Mouse (Mus musculus) testis, adult 2 months (tissue): ENCODE measurements around the gene Plekhs1. TPM values are rescaled to one million over a fixed set of nuclear protein-coding genes. Genes with fewer than 3 reads are reported as not detected.

ENCODE experiments used
- H3K27ac ChIP-seq: fragments of 200-500 bp; 2 replicates; pipeline ENCODE4 v1.5.1; 2012; ENCODE audit warnings: low read depth, low read length; ENCODE audit not compliant: control insufficient read depth, insufficient read depth
- H3K27me3 ChIP-seq: fragments of 200-500 bp; 2 replicates; pipeline ENCODE4 v1.6.1; 2012; ENCODE audit warnings: mild to moderate bottlenecking, low read length, moderate library complexity; ENCODE audit not compliant: control insufficient read depth, insufficient read depth
- H3K36me3 ChIP-seq: fragments of 200-500 bp; 2 replicates; pipeline ENCODE4 v1.6.1; 2012; ENCODE audit warnings: mild to moderate bottlenecking, low read length; ENCODE audit not compliant: control insufficient read depth, insufficient read depth
- H3K4me1 ChIP-seq: fragments of 200-500 bp; 2 replicates; pipeline ENCODE4 v1.6.1; 2012; ENCODE audit warnings: low read length; ENCODE audit not compliant: control insufficient read depth, insufficient read depth
- H3K4me3 ChIP-seq: fragments of 200-500 bp; 2 replicates; pipeline ENCODE4 v1.5.1; 2012; ENCODE audit warnings: low read depth, mild to moderate bottlenecking, low read length, moderate library complexity, mixed read lengths; ENCODE audit not compliant: control insufficient read depth
- CTCF ChIP-seq: fragments of 200-500 bp; IDR thresholded peaks from 2 replicates; pipeline ENCODE4 v1.5.1; 2012; ENCODE audit warnings: low read depth, mild to moderate bottlenecking, inconsistent platforms, low read length, moderate library complexity; ENCODE audit not compliant: control insufficient read depth, insufficient read depth, insufficient replicate concordance
- POLR2A ChIP-seq: fragments of 200-500 bp; IDR thresholded peaks from 2 replicates; pipeline ENCODE4 v1.6.1; 2012; ENCODE audit warnings: low read depth, mild to moderate bottlenecking, inconsistent platforms, low read length, moderate library complexity; ENCODE audit not compliant: control insufficient read depth
- polyA plus RNA-seq: library from polyadenylated mRNA; depleted of rRNA; stranded (reverse); fragments of >200 nt; gene quantifications from 2 replicates; pipeline ENCODE4 v1.2.3, GENCODE M21; 2012

The Plekhs1 gene
- polyA plus RNA-seq, 1 experiment: 0.17 TPM

- Histone ChIP-seq H3K27ac (no peak overlapping the region), H3K4me3 (no peak overlapping the region), H3K27me3 (no peaks in the 10 kb centered on the region), H3K4me1 (no peaks in the 10 kb centered on the region; the same call in 1 of the 2 replicates), H3K36me3 (no peaks in the 10 kb centered on the region)
- TF ChIP-seq POLR2A (no peak), CTCF (no peak)
Observed at GRCm38 (mm10) chr19:56459154-56460050, 2.0 kb upstream of the Plekhs1 start.

- TF ChIP-seq POLR2A: no peak
- TF ChIP-seq CTCF: no peak
- Histone ChIP-seq H3K27ac (no peak overlapping the region), H3K4me1 (no peaks in the 10 kb centered on the region; the same call in 1 of the 2 replicates), H3K36me3 (no peaks in the 10 kb centered on the region), H3K4me3 (no peak overlapping the region), H3K27me3 (no peaks in the 10 kb centered on the region)
Observed at GRCm38 (mm10) chr19:56460241-56460640, 1.2 kb upstream of the Plekhs1 start.

GRCm38 (mm10) chr19:56462786-56463185 lies 1.3 kb downstream of the Plekhs1 start:
- Histone ChIP-seq H3K4me3 (no peak overlapping the region), H3K36me3 (no peaks in the 10 kb centered on the region), H3K4me1 (no peaks in the 10 kb centered on the region; the same call in 1 of the 2 replicates), H3K27me3 (no peaks in the 10 kb centered on the region), H3K27ac (no peak overlapping the region)
- TF ChIP-seq POLR2A (no peak), CTCF (no peak)

- TF ChIP-seq POLR2A (no peak), CTCF (no peak)
- H3K4me3 ChIP-seq: no peak overlapping the region
- no peak overlapping the region for H3K27ac ChIP-seq
- H3K36me3 ChIP-seq: no peaks in the 10 kb centered on the region
- H3K27me3 ChIP-seq: no peaks in the 10 kb centered on the region
- H3K4me1 ChIP-seq: no peaks in the 10 kb centered on the region; the same call in 1 of the 2 replicates
Observed at GRCm38 (mm10) chr19:56466486-56466885, 5.0 kb downstream of the Plekhs1 start.

- H3K4me3 ChIP-seq: no peak overlapping the region
- TF ChIP-seq CTCF (no peak), POLR2A (no peak)
- H3K4me1 ChIP-seq: peaks cover 8% of the 10 kb centered on the region
- no peaks in the 10 kb centered on the region for H3K36me3 ChIP-seq
- H3K27ac ChIP-seq: no peak overlapping the region
- H3K27me3 ChIP-seq: no peaks in the 10 kb centered on the region
Observed at GRCm38 (mm10) chr19:56470286-56471020, 9.0 kb downstream of the Plekhs1 start.

- TF ChIP-seq POLR2A (no peak), CTCF (no peak)
- no peak overlapping the region for H3K4me3 ChIP-seq
- H3K36me3 ChIP-seq: no peaks in the 10 kb centered on the region
- peaks cover 8% of the 10 kb centered on the region for H3K4me1 ChIP-seq
- no peaks in the 10 kb centered on the region for H3K27me3 ChIP-seq
- H3K27ac ChIP-seq: no peak overlapping the region
Observed at GRCm38 (mm10) chr19:56471934-56472333, 10.5 kb downstream of the Plekhs1 start.

GRCm38 (mm10) chr19:56474869-56475550 lies 13.6 kb downstream of the Plekhs1 start:
- Histone ChIP-seq H3K4me3 (peak overlapping the region; percentile 71), H3K4me1 (peaks cover 8% of the 10 kb centered on the region)
- TF ChIP-seq CTCF (no peak), POLR2A (no peak)

More at GRCm38 (mm10) chr19:56474869-56475550, 13.6 kb downstream of the Plekhs1 start:
- no peak overlapping the region for H3K27ac ChIP-seq
- no peaks in the 10 kb centered on the region for H3K36me3 ChIP-seq
- no peaks in the 10 kb centered on the region for H3K27me3 ChIP-seq
